Mouse (Mus musculus) forebrain, embryonic 14.5 days (tissue): ENCODE data around the gene Tpk1. TPM values are rescaled to one million over a fixed set of nuclear protein-coding genes. Genes with fewer than 3 reads are reported as not detected.

Experiments
- ATAC-seq: fragments of 200-750 bp; cut with Nextera tagmentation; 2 replicates; pipeline ENCODE4 v1.8.0; 2017; ENCODE audit warnings: mild to moderate bottlenecking, moderate library complexity
- DNase-seq: peaks from one replicate; pipeline ENCODE4 v3.0.0-alpha.2; 2015; ENCODE audit warnings: low spot score
- H3K27ac ChIP-seq: fragments of 300-500 bp; sonication (generic); 2 replicates; pipeline ENCODE4 v1.5.1; 2014; ENCODE audit warnings: low read depth, mild to moderate bottlenecking, control low read depth, low read length, moderate library complexity
- H3K27me3 ChIP-seq: fragments of 300-500 bp; sonication (generic); replicated peaks from 2 replicates; pipeline ENCODE4 v1.6.1; 2014; ENCODE audit warnings: low read length, control low read depth, mixed read lengths; ENCODE audit not compliant: control insufficient read depth, insufficient read depth
- H3K36me3 ChIP-seq: fragments of 300-500 bp; sonication (generic); 2 replicates; pipeline ENCODE4 v1.6.1; 2014; ENCODE audit warnings: low read length, control low read depth; ENCODE audit not compliant: control insufficient read depth, insufficient read depth
- H3K4me1 ChIP-seq: fragments of 300-500 bp; sonication (generic); 2 replicates; pipeline ENCODE4 v1.6.1; 2014; ENCODE audit warnings: antibody characterized with exemption, low read length, control low read depth; ENCODE audit not compliant: control insufficient read depth, insufficient read depth
- H3K4me2 ChIP-seq: fragments of 300-500 bp; sonication (generic); 2 replicates; pipeline ENCODE4 v1.6.1; 2014; ENCODE audit warnings: mild to moderate bottlenecking, control low read depth, low read length
- H3K4me3 ChIP-seq: fragments of 300-500 bp; sonication (generic); 2 replicates; pipeline ENCODE4 v1.5.1; 2014; ENCODE audit warnings: low read depth, low read length, control low read depth
- H3K9ac ChIP-seq: fragments of 300-500 bp; sonication (generic); 2 replicates; pipeline ENCODE4 v1.6.1; 2014; ENCODE audit warnings: mild to moderate bottlenecking, low read length, control low read depth, moderate library complexity
- H3K9me3 ChIP-seq: fragments of 300-500 bp; sonication (generic); replicated peaks from 2 replicates; pipeline ENCODE4 v1.6.1; 2016; ENCODE audit warnings: low read length, control low read depth, mixed read lengths; ENCODE audit not compliant: control insufficient read depth
- WGBS: fragments of 180-500 bp; shearing (Covaris S2); extraction: QIAGEN DNeasy Blood & Tissue Kit; methylation state at CpG from one replicate; pipeline ENCODE4 v1.1.7; 2014; 5-methylcytosine and 5-hydroxymethylcytosine counted together
- polyA plus RNA-seq: library from polyadenylated mRNA; unstranded; fragments of >200 nt; fragmentation: Nextera tagmentation; extraction: Ambion mirVana; gene quantifications from 2 replicates; pipeline ENCODE4 v1.2.1, GENCODE M21; 2014

The Tpk1 gene
- polyA plus RNA-seq, 1 experiment from 2014 or later = 5.5 TPM

DNA sequence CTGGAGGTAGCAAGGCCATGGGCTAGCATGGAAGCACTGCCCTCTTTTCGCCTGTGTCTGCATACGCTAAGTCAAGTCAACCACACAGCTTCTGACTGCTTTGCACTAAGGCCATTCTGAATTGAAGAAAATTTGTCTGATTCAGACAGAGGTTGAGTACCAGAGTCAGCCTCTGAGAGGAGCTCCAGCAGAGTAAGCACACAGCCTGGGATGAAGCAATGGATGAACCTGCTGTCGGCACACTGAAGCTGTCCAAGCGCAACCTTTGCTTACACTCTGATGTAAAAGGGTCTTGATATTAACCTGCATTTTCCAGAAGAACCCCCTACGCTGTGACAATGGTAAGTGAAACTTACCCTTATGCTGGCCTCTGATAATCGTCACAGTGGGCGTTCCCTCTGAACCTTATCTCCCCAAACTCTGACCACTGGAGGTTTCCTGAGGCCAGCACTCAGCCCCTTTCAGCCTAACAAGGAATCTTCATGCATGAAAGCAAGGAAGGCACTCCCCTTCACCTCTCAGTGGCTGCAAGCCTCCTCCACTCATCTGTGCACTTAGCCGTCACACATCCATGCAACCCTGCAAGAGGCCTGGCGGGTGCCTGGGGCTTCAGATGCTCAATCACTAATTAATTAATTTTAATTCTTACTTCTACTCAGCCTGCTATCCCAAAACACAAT is 311.4 kb downstream of the Tpk1 start:
- Histone ChIP-seq H3K4me2 (no peak overlapping the region), H3K9me3 (no peaks in the 10 kb centered on the region), H3K27me3 (no peaks in the 10 kb centered on the region), H3K9ac (no peak overlapping the region), H3K36me3 (no peaks in the 10 kb centered on the region), H3K4me1 (no peaks in the 10 kb centered on the region), H3K27ac (no peak overlapping the region), H3K4me3 (no peak overlapping the region)
- WGBS = 65% methylated on average over 9 of the region's 9 CpGs
- no peak for ATAC-seq
- no peak for DNase-seq

- H3K4me1 ChIP-seq = no peaks in the 10 kb centered on the region
- 94% methylated on average over 4 of the region's 4 CpGs for WGBS
These were observed 312.6 kb downstream of the Tpk1 start for GRCm38 (mm10) chr6:43353446-43353845.

DNA sequence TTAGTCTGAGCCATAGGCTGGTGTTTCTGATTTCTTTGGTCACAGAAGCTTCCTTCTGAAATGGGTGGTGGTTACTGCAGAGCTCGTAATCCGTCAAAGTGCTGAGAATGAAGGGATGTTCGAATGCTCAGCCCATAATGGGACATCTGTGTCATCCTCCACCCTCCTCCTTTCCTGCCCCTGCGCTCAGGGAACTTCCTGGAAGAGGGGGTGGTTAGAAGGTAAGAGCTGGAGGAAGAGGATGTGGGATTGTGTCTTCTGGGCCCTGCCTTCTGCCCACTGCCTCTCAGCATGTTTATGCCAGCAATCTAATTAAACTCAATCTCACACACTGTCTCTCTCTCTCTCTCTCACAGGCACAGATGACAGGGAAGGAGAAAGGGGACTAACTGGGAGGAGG is 317.0 kb downstream of the Tpk1 start:
- H3K9me3 ChIP-seq = no peaks in the 10 kb centered on the region
- no peak overlapping the region for H3K4me2 ChIP-seq
- H3K27ac ChIP-seq = no peak overlapping the region
- no peak overlapping the region for H3K9ac ChIP-seq
- H3K4me1 ChIP-seq = no peaks in the 10 kb centered on the region
- no peaks in the 10 kb centered on the region for H3K36me3 ChIP-seq
- no peak for ATAC-seq
- 74% methylated on average over 4 of the region's 4 CpGs for WGBS
- DNase-seq = no peak
- no peak overlapping the region for H3K4me3 ChIP-seq
- H3K27me3 ChIP-seq = no peaks in the 10 kb centered on the region

More at GRCm38 (mm10) chr6:43353446-43353845, 312.6 kb downstream of the Tpk1 start:
- no peaks in the 10 kb centered on the region for H3K9me3 ChIP-seq
- no peak overlapping the region for H3K9ac ChIP-seq
- H3K27me3 ChIP-seq = no peaks in the 10 kb centered on the region
- DNase-seq (no peak), ATAC-seq (no peak)
- H3K27ac ChIP-seq = no peak overlapping the region
- H3K4me2 ChIP-seq = no peak overlapping the region
- no peaks in the 10 kb centered on the region for H3K36me3 ChIP-seq
- H3K4me3 ChIP-seq = no peak overlapping the region

DNA sequence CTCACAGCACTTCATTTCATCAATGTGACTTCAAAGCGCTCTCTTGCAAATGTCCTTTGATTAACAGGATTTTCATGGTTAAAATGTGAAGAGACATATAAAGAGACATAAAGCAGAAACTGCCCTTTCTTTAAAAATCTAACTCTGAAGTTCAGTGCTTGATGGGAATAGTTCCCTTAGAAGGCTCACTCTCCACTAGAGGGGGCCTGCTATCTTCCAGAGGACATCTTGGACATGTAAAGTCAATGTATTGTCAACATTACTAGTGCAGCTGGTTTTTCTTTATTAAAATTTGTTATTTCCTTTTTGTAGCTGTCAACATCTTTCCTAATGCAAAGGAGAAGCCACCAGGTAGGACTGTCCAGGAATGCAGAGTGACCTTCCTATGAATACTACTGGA is 318.4 kb downstream of the Tpk1 start:
- H3K9ac ChIP-seq = no peak overlapping the region
- H3K27ac ChIP-seq = no peak overlapping the region
- H3K36me3 ChIP-seq = no peaks in the 10 kb centered on the region
- no peak overlapping the region for H3K4me3 ChIP-seq
- ATAC-seq = no peak
- no peaks in the 10 kb centered on the region for H3K9me3 ChIP-seq
- DNase-seq = no peak
- H3K4me2 ChIP-seq = no peak overlapping the region
- no peaks in the 10 kb centered on the region for H3K4me1 ChIP-seq
- no peaks in the 10 kb centered on the region for H3K27me3 ChIP-seq
- WGBS = 95% methylated on average over 1 of the region's 1 CpGs

GRCm38 (mm10) chr6:43343006-43343405 is 323.1 kb downstream of the Tpk1 start:
- Histone ChIP-seq H3K27me3 (no peaks in the 10 kb centered on the region), H3K9ac (no peak overlapping the region), H3K4me1 (peaks cover 4% of the 10 kb centered on the region), H3K4me2 (no peak overlapping the region), H3K4me3 (no peak overlapping the region), H3K27ac (no peak overlapping the region), H3K9me3 (no peaks in the 10 kb centered on the region), H3K36me3 (no peaks in the 10 kb centered on the region)
- 94% methylated on average over 1 of the region's 1 CpGs for WGBS
- ATAC-seq (no peak), DNase-seq (no peak)

DNA sequence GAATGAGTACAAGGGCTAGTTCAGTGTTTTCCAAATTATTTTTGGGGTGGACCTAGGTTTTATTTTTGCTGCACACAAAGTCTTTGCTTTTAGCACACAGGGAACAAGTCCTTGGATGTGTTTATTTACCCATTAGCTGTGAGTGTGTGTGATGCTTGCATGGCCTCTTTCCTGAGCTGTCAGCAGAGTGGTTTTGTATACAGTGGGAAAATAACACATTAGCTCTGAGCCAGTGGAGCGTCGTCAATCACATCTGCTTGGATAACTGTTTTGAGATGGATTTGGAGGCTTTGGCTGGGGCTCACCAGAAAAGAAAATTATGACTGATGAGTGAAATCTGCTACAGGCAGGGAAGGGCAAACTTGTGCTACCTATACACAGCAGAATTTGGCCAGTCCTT is 323.7 kb downstream of the Tpk1 start:
- no peak for ATAC-seq

GRCm38 (mm10) chr6:43338804-43339203 is 327.3 kb downstream of the Tpk1 start:
- H3K27ac ChIP-seq = no peak overlapping the region
- H3K9me3 ChIP-seq = no peaks in the 10 kb centered on the region
- no peak overlapping the region for H3K4me2 ChIP-seq
- no peak overlapping the region for H3K9ac ChIP-seq
- DNase-seq (no peak), ATAC-seq (no peak)
- H3K4me1 ChIP-seq = peaks cover 8% of the 10 kb centered on the region
- H3K36me3 ChIP-seq = no peaks in the 10 kb centered on the region
- H3K4me3 ChIP-seq = no peak overlapping the region
- no peaks in the 10 kb centered on the region for H3K27me3 ChIP-seq
- 66% methylated on average over 2 of the region's 2 CpGs for WGBS

More for the DNA sequence above, 323.7 kb downstream of the Tpk1 start:
- Histone ChIP-seq H3K9me3 (no peaks in the 10 kb centered on the region), H3K4me2 (no peak overlapping the region), H3K27ac (no peak overlapping the region), H3K9ac (no peak overlapping the region), H3K36me3 (no peaks in the 10 kb centered on the region), H3K27me3 (no peaks in the 10 kb centered on the region), H3K4me3 (no peak overlapping the region), H3K4me1 (peaks cover 6% of the 10 kb centered on the region)
- 26% methylated on average over 2 of the region's 2 CpGs for WGBS
- peak; percentile 33 for DNase-seq

DNA sequence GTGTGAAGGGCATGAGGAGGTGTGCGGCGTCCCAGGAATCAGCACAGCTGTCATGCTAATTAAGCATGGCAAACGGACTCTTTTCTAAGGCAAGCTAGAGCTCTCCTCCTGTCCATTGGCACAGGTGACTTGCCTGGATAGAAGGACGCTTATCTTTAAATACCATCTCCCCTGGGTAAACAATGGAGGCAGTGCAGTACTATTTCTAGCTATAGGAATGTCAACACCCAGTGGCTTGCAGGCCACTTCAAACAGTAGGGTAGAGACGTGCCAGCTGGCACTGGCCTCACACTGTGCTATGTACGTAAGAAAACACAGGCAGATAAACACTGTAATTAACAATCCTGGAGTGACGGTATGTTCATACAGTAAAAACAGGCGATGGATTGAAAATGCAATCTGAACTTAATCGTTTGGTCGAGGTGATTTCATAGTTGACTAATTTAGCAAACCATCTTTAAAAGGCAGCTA is 328.6 kb downstream of the Tpk1 start:
- Histone ChIP-seq H3K4me3 (no peak overlapping the region), H3K27ac (no peak overlapping the region), H3K4me2 (no peak overlapping the region), H3K4me1 (peaks cover 8% of the 10 kb centered on the region), H3K27me3 (no peaks in the 10 kb centered on the region), H3K9ac (no peak overlapping the region), H3K36me3 (no peaks in the 10 kb centered on the region), H3K9me3 (no peaks in the 10 kb centered on the region)
- WGBS = 25% methylated on average over 10 of the region's 10 CpGs
- peak; percentile 73; the same call in 1 of the 2 replicates for ATAC-seq
- peak; percentile 55 for DNase-seq

GRCm38 (mm10) chr6:43335619-43336234 is 330.4 kb downstream of the Tpk1 start:
- Histone ChIP-seq H3K4me1 (peaks cover 5% of the 10 kb centered on the region; the same call in 1 of the 2 replicates), H3K4me2 (no peak overlapping the region), H3K27me3 (no peaks in the 10 kb centered on the region), H3K9ac (no peak overlapping the region), H3K27ac (no peak overlapping the region), H3K36me3 (no peaks in the 10 kb centered on the region), H3K4me3 (no peak overlapping the region), H3K9me3 (no peaks in the 10 kb centered on the region)
- ATAC-seq = no peak
- WGBS = 93% methylated on average over 3 of the region's 3 CpGs
- peak; percentile 56 for DNase-seq
